Mouse (Mus musculus) liver, embryonic 14.5 days (tissue): ENCODE results near the gene Atp2b4. TPM values are rescaled to one million over a fixed set of nuclear protein-coding genes. Genes with fewer than 3 reads are reported as not detected.

Experiments used
- ATAC-seq: fragments of 200-750 bp; cut with Nextera tagmentation; 2 replicates; pipeline ENCODE4 v1.8.0; 2017; ENCODE audit warnings: moderate number of reproducible peaks, mild to moderate bottlenecking, moderate library complexity; ENCODE audit not compliant: insufficient read depth
- DNase-seq, 3 experiments: peaks; one replicate each; pipeline ENCODE4 v3.0.0-alpha.2; 2012 to 2013; ENCODE audit warnings: low read depth in 3 of 3, low spot score in 3 of 3
- H3K27ac ChIP-seq: fragments of 300-500 bp; sonication (generic); 2 replicates; pipeline ENCODE4 v1.5.1; 2014; ENCODE audit warnings: moderate library complexity, mild to moderate bottlenecking, control low read depth, inconsistent platforms
- H3K27me3 ChIP-seq: fragments of 300-500 bp; sonication (generic); 2 replicates; pipeline ENCODE4 v1.6.1; 2014; ENCODE audit warnings: mild to moderate bottlenecking, low read length, moderate library complexity; ENCODE audit not compliant: control insufficient read depth, insufficient read depth
- H3K36me3 ChIP-seq: fragments of 300-500 bp; sonication (generic); replicated peaks from 2 replicates; pipeline ENCODE4 v1.6.1; 2014; ENCODE audit warnings: low read depth; ENCODE audit not compliant: control insufficient read depth, insufficient read depth
- H3K4me1 ChIP-seq, 2 experiments: fragments of 200-500 bp in 1 of 2; fragments of 300-500 bp in 1 of 2; sonication (generic) in 1 of 2; replicated peaks; 2 replicates each; pipeline ENCODE4 v1.6.1; 2012 to 2014; ENCODE audit warnings: antibody characterized with exemption in 1 of 2, inconsistent platforms in 1 of 2, low read length in 1 of 2; ENCODE audit not compliant: control insufficient read depth in 2 of 2, insufficient read depth in 2 of 2
- H3K4me2 ChIP-seq: fragments of 300-500 bp; sonication (generic); 2 replicates; pipeline ENCODE4 v1.6.1; 2014; ENCODE audit warnings: low read depth, mild to moderate bottlenecking, control low read depth, moderate library complexity
- H3K4me3 ChIP-seq, 2 experiments: fragments of 200-500 bp in 1 of 2; fragments of 300-500 bp in 1 of 2; sonication (generic) in 1 of 2; 2 replicates each; pipeline ENCODE4 v1.5.1; 2012 to 2014; ENCODE audit warnings: low read depth in 2 of 2, low read length in 2 of 2, mild to moderate bottlenecking in 2 of 2, control low read depth in 1 of 2, inconsistent platforms in 1 of 2, moderate library complexity in 1 of 2; ENCODE audit not compliant: insufficient read depth in 1 of 2
- H3K9ac ChIP-seq: fragments of 300-500 bp; sonication (generic); replicated peaks from 2 replicates; pipeline ENCODE4 v1.6.1; 2014; ENCODE audit warnings: mild to moderate bottlenecking, control low read depth, moderate library complexity
- H3K9me3 ChIP-seq: fragments of 300-500 bp; sonication (generic); 2 replicates; pipeline ENCODE4 v1.6.1; 2016; ENCODE audit warnings: low read length, mixed read lengths; ENCODE audit not compliant: control insufficient read depth
- CTCF ChIP-seq: IDR thresholded peaks from 2 replicates; pipeline ENCODE4 v1.5.1; 2016; ENCODE audit warnings: antibody characterized with exemption, low read depth, control low read depth
- EP300 ChIP-seq: IDR thresholded peaks from 2 replicates; pipeline ENCODE4 v1.6.1; 2016; ENCODE audit warnings: antibody characterized with exemption, low read depth
- WGBS: fragments of 180-500 bp; shearing (Covaris S2); extraction: QIAGEN DNeasy Blood & Tissue Kit; methylation state at CpG from one replicate; pipeline ENCODE4 v1.1.7; 2014; ENCODE audit not compliant: insufficient replicate concordance; 5-methylcytosine and 5-hydroxymethylcytosine counted together
- polyA plus RNA-seq, 2 experiments: library from polyadenylated mRNA; depleted of rRNA in 1 of 2; stranded (reverse) in 1 of 2; unstranded in 1 of 2; fragments of >200 nt; fragmentation: Nextera tagmentation in 1 of 2; extraction: Ambion mirVana in 1 of 2; gene quantifications; 2 replicates each; pipeline versions ENCODE4 v1.2.1 to v1.2.3; 2012 to 2014

Atp2b4 gene
- polyA plus RNA-seq, 2 experiments: 16.5 to 33.1 TPM

DNA sequence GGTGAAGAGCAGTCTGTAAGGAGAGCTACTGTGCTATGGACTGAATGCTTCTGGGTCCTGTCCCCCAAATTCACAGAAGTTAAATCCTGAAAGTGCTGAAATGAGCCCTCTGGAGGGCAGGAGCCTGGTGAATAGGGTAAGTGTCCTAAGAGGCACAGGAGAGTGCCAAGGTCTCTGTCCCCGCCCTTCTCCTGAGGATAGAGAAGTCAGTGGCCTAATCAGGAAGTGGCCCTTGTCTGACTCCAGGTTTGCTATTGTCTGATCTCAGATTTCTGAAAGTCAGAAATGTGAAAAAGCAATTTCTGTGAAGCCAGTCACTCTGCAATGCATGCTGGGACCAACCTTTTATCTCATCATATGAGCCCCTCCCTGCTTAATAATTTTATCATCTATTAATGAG is 7.2 kb downstream of the Atp2b4 start:
- H3K27me3 ChIP-seq: no peaks in the 10 kb centered on the region
- H3K9ac ChIP-seq: no peak overlapping the region
- no peak overlapping the region for H3K4me3 ChIP-seq
- H3K36me3 ChIP-seq: peaks cover 83% of the 10 kb centered on the region
- WGBS: 41% methylated on average over 1 of the region's 1 CpGs
- no peaks in the 10 kb centered on the region for H3K9me3 ChIP-seq
- peak overlapping the region; percentile 24; the same call in 1 of the 2 replicates for H3K27ac ChIP-seq
- DNase-seq: no peak
- TF ChIP-seq EP300 (no peak), CTCF (no peak)
- H3K4me1 ChIP-seq: peaks cover 42 to 48% of the 10 kb centered on the region in 2 experiments
- H3K4me2 ChIP-seq: no peak overlapping the region
- no peak for ATAC-seq

DNA sequence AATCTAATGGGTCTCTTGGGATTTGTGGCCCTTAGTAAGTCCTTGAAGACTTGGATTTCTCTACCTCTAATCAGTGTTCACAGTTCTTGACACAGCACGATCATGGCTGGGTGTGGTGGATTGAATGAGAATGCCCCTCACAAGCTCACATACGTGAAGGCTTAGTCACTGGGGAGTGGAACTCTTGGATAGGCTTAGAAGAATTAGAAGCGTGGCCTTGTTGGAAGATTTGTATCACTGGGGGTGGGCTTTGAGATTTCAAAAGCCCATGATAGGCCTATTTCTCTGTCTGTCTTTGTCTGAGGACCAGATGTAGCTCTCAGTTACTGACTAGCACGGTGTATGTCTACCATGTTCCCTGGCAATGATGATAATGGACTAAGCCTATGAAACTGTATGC is 10.8 kb downstream of the Atp2b4 start:
- H3K27ac ChIP-seq: no peak overlapping the region
- no peak overlapping the region for H3K9ac ChIP-seq
- no peak for TF ChIP-seq EP300
- TF ChIP-seq CTCF: no peak
- H3K27me3 ChIP-seq: no peaks in the 10 kb centered on the region
- no peaks in the 10 kb centered on the region for H3K9me3 ChIP-seq
- no peak overlapping the region for H3K4me2 ChIP-seq
- no peak overlapping the region for H3K4me3 ChIP-seq
- peaks cover 80% of the 10 kb centered on the region for H3K36me3 ChIP-seq
- ATAC-seq (no peak), DNase-seq (no peak)
- WGBS: 74% methylated on average over 4 of the region's 4 CpGs
- peaks cover 18 to 25% of the 10 kb centered on the region in 2 experiments for H3K4me1 ChIP-seq

DNA sequence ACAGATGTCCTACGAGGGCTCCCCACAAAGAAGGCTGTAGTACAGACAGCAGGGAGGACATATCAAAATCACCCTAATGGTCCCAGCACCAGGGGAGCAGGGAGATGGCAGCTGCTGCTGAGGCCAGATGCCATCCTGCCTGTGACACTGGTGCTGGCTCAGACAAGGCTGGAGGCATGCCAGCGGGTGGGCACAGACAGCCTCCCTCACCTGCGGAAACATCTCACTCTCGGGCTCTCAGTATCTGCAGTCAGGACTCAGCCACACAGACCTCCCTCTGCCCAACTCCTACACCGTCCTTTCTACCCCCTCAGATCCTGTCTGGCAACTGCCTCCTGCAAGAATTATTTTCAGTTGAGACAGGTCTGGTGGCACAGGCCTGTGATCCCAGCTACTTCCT is 12.0 kb downstream of the Atp2b4 start:
- Histone ChIP-seq H3K4me3 (no peak overlapping the region), H3K9me3 (no peaks in the 10 kb centered on the region), H3K4me2 (no peak overlapping the region), H3K27me3 (no peaks in the 10 kb centered on the region), H3K9ac (no peak overlapping the region), H3K4me1 (peaks cover 6 to 17% of the 10 kb centered on the region in 2 experiments), H3K36me3 (peaks cover 78% of the 10 kb centered on the region), H3K27ac (no peak overlapping the region; the same call in 1 of the 2 replicates)
- 76% methylated on average over 5 of the region's 5 CpGs for WGBS
- no peak for ATAC-seq
- TF ChIP-seq CTCF (no peak), EP300 (no peak)
- no peak for DNase-seq

DNA sequence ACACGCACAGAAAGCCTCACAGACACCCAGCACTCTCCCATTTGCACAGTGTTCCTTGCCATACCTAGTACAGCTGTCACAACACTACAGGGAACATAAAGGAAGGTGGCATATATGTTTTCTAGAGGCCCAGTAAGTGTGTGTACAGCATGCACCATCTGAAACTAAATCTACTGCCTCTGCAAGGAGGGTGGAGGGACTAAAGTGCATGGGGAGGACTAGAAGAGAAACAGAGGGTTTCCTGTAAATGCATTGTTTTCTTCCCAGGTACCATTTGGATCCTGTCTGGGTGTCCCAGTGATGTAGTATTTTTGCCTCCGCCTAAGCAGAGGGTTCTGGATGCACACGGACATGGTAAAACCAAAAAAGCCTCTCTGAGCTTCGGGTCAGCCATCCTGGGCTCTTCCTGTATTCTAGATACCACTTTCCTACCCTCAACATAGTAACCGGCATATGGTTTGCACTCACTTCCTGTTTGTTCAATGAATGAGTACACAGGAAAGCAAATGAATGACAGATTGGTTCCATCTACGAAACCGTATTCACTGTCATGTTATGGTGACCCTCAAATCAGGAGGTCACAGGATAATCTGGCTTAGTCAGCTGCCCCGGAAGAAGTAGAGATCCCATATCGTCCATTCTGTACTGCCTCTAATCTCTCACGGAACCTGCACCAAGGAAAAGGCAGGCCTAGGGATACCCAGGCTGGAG is 13.2 kb downstream of the Atp2b4 start:
- H3K4me3 ChIP-seq: no peak overlapping the region
- H3K4me2 ChIP-seq: no peak overlapping the region
- WGBS: 50% methylated on average over 10 of the region's 10 CpGs
- H3K9ac ChIP-seq: no peak overlapping the region
- H3K9me3 ChIP-seq: no peaks in the 10 kb centered on the region
- no peak for TF ChIP-seq EP300
- no peak for TF ChIP-seq CTCF
- H3K27ac ChIP-seq: no peak overlapping the region
- DNase-seq (no peak), ATAC-seq (no peak)
- H3K4me1 ChIP-seq: peaks cover 0 to 13% of the 10 kb centered on the region in 2 experiments; a peak in 3 of 4 replicates
- H3K36me3 ChIP-seq: peaks cover 78% of the 10 kb centered on the region
- H3K27me3 ChIP-seq: no peaks in the 10 kb centered on the region

DNA sequence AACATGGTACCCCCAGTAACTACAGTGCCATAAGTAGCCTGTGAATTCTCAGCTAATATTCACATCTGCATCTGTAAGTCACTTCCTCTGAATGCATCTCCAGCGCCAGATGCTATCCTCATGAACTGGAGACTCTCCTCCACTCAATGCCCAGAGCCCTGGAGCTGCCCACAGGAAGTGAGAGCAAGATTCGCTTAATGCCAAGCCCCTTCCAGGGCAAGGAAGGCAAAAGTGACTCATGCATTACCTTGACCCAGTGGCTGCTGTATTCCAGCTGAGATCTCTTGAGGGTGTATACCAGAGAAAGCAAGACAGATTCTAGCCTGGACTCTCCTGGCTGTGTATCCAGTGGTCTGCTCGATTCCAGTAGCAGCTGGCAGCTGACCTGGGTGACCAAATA is 16.2 kb downstream of the Atp2b4 start:
- peaks cover 59% of the 10 kb centered on the region for H3K36me3 ChIP-seq
- peaks cover 0 to 15% of the 10 kb centered on the region in 2 experiments; a peak in 3 of 4 replicates for H3K4me1 ChIP-seq
- 82% methylated on average over 3 of the region's 3 CpGs for WGBS
- ATAC-seq (no peak), DNase-seq (no peak)
- no peak overlapping the region for H3K27ac ChIP-seq
- no peak overlapping the region for H3K4me3 ChIP-seq
- no peaks in the 10 kb centered on the region for H3K27me3 ChIP-seq
- H3K9ac ChIP-seq: no peak overlapping the region
- H3K9me3 ChIP-seq: no peaks in the 10 kb centered on the region
- no peak overlapping the region for H3K4me2 ChIP-seq
- TF ChIP-seq EP300 (no peak), CTCF (no peak)
